Mouse (Mus musculus) cerebellum, adult 2 months (tissue): ENCODE results near the gene 1700020A23Rik. TPM values are rescaled to one million over a fixed set of nuclear protein-coding genes. Genes with fewer than 3 reads are reported as not detected.
A peak's percentile ranks its signal among the peaks of the same experiment; 100 is the strongest.

ENCODE experiments used
- DNase-seq, 2 experiments: peaks; one replicate each; pipeline ENCODE4 v3.0.0; 2021
- H3K27ac ChIP-seq: fragments of 200-500 bp; 2 replicates; pipeline ENCODE4 v1.5.1; 2012; ENCODE audit warnings: low read length, control low read depth, inconsistent platforms; ENCODE audit not compliant: insufficient read depth
- H3K27me3 ChIP-seq: fragments of 200-500 bp; 2 replicates; pipeline ENCODE4 v1.6.1; 2012; ENCODE audit warnings: inconsistent platforms, mild to moderate bottlenecking, low read length, moderate library complexity; ENCODE audit not compliant: control insufficient read depth, insufficient read depth
- H3K4me1 ChIP-seq: fragments of 200-500 bp; 2 replicates; pipeline ENCODE4 v1.6.1; 2011; ENCODE audit warnings: low read length; ENCODE audit not compliant: control insufficient read depth, insufficient read depth
- H3K4me3 ChIP-seq: fragments of 200-500 bp; replicated peaks from 2 replicates; pipeline ENCODE3; 2011; ENCODE audit warnings: mild to moderate bottlenecking, low read depth, low read length, control low read depth; ENCODE audit not compliant: insufficient read depth
- CTCF ChIP-seq: fragments of 200-500 bp; IDR thresholded peaks from 2 replicates; pipeline ENCODE4 v1.5.1; 2011; ENCODE audit warnings: low read depth, mild to moderate bottlenecking, control low read depth, low read length, moderate library complexity, borderline replicate concordance; ENCODE audit not compliant: insufficient read depth
- POLR2A ChIP-seq: fragments of 200-500 bp; IDR thresholded peaks from 2 replicates; pipeline ENCODE4 v1.6.1; 2011; ENCODE audit warnings: low read length, control low read depth, borderline replicate concordance; ENCODE audit not compliant: insufficient read depth
- WGBS: fragments of 180-500 bp; shearing (Covaris S2); methylation state at CpG from one replicate; pipeline ENCODE4 v1.1.7; 2018; 5-methylcytosine and 5-hydroxymethylcytosine counted together
- polyA plus RNA-seq: library from polyadenylated mRNA; depleted of rRNA; stranded (reverse); fragments of >200 nt; gene quantifications from 2 replicates; pipeline ENCODE4 v1.2.3, GENCODE M21; 2012

1700020A23Rik gene
- polyA plus RNA-seq, 1 experiment = not detected

DNA sequence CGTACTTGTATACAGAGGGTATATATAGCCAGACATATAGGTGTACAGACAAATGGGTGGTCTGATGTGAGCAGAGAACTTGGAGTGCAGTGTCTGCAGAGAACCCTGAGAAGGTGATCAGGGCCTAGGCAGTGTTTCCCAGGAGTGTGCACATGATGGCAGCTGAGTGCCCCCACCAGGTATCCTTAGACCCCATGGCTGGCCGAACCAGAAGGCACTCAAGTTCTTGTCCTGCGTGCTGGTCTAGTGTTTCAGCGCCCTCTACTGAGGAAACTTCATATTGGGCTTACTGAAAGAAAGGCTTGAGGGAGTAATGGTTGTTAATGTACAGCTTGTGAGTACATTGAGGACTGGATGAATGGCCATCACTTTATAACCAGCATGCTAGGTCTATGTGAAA lies 28.1 kb downstream of the 1700020A23Rik start:
- TF ChIP-seq POLR2A = no peak
- peak; percentile 52; the same call in 1 of the 2 replicates for TF ChIP-seq CTCF
- H3K27ac ChIP-seq = no peak overlapping the region
- H3K4me1 ChIP-seq = no peaks in the 10 kb centered on the region
- peak in 1 of 2 experiments; percentile 51 for DNase-seq
- H3K4me3 ChIP-seq = no peak overlapping the region
- WGBS = 24% methylated on average over 4 of the region's 4 CpGs
- H3K27me3 ChIP-seq = no peaks in the 10 kb centered on the region

DNA sequence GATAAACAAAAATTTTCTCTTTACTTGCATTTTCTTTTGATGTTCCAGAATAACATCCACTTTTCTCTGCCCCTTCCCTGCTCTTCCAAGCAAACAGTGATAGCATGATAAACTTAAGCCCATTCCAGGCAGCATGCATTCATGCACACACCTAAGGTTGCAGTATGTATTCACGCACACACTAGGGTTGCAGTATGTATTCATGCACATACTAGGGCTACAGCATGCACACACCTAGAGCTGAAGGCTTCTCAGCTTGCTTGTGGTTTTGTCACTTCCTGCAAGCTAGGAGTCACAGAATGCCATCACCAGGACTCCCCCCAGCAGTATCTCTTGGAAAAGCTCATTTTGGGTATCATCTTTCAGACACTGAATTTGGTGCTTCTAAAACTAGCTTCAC lies 31.7 kb downstream of the 1700020A23Rik start:
- Histone ChIP-seq H3K4me3 (no peak overlapping the region), H3K4me1 (peaks cover 11% of the 10 kb centered on the region), H3K27me3 (no peaks in the 10 kb centered on the region), H3K27ac (no peak overlapping the region)
- TF ChIP-seq CTCF (no peak), POLR2A (no peak)
- WGBS = 96% methylated on average over 1 of the region's 1 CpGs
- DNase-seq = no peak

DNA sequence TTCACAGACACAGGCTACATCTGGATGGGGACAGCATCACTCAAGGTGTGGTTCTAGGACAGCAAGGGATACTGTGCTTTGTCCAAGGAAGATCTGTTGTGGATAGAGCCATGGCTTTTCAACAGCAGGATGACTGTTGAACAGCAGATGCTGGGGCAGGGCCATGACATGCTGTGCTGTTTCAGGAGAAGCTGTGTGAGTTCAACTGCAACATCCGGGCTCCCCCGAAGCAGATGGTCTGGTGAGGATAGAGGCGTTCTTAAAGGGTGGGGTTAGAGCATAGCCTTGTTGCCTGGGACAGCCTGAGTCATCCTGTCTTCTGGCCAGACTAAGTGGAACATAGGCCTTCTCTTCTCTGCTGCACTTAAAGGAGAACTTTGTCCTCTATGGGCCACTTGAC lies 33.8 kb downstream of the 1700020A23Rik start:
- no peak for TF ChIP-seq POLR2A
- TF ChIP-seq CTCF = no peak
- Histone ChIP-seq H3K4me1 (peaks cover 11% of the 10 kb centered on the region), H3K4me3 (no peak overlapping the region), H3K27me3 (no peaks in the 10 kb centered on the region), H3K27ac (no peak overlapping the region)
- DNase-seq = no peak
- 18% methylated on average over 3 of the region's 3 CpGs for WGBS

DNA sequence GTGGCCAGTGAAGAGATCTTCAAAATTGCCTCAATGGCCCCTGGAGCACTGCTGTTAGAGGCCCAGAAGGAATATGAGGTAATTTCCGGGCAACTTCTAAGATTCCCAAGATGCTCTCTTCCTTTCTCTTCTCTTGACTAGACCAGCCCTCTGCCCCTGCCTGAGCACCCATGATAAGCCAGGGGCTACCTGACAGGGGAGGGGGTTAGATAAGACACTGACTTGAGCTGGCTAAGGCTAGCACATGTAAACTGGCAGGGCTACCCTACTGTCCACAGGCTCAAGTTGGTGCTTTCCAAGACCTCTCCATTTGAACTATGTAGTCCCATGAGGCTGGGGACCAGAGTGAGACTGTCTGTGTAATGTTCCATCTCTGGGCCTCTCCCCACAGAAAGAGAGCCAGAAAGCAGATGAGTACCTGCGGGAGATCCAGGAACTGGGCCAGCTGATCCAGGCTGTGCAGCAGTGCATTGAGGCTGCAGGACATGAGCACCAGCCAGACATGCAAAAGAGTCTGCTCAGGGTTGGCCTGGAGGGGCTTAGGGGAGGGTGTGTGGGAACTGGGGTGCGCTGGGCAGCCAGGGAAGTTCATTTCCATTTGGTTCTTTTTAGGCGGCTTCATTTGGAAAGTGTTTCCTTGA lies 34.9 kb downstream of the 1700020A23Rik start:
- no peak for TF ChIP-seq POLR2A
- TF ChIP-seq CTCF = no peak
- 46% methylated on average over 4 of the region's 4 CpGs for WGBS
- H3K4me1 ChIP-seq = peaks cover 11% of the 10 kb centered on the region
- no peak overlapping the region for H3K27ac ChIP-seq
- H3K4me3 ChIP-seq = no peak overlapping the region
- no peaks in the 10 kb centered on the region for H3K27me3 ChIP-seq
- no peak for DNase-seq

DNA sequence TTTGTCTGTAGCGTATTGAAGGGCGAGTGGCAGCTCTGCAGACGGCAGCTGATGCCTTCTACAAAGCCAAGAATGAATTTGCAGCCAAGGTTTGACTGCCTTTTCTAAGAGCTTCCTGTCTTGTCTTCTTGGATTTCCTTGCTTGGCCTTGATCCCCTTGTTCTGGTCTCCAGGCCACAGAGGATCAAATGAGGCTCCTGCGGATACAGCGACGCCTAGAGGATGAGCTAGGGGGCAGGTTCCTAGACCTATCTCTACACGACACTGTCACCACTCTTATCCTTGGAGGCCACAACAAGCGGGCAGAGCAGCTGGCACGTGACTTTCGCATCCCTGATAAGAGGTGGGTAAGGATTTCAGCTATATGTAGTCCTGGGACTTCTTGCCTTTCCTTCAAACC lies 37.1 kb downstream of the 1700020A23Rik start:
- WGBS = 76% methylated on average over 10 of the region's 10 CpGs
- no peak for TF ChIP-seq POLR2A
- no peak for TF ChIP-seq CTCF
- Histone ChIP-seq H3K27ac (no peak overlapping the region), H3K4me1 (peaks cover 11% of the 10 kb centered on the region), H3K4me3 (no peak overlapping the region), H3K27me3 (no peaks in the 10 kb centered on the region)
- DNase-seq = no peak

DNA sequence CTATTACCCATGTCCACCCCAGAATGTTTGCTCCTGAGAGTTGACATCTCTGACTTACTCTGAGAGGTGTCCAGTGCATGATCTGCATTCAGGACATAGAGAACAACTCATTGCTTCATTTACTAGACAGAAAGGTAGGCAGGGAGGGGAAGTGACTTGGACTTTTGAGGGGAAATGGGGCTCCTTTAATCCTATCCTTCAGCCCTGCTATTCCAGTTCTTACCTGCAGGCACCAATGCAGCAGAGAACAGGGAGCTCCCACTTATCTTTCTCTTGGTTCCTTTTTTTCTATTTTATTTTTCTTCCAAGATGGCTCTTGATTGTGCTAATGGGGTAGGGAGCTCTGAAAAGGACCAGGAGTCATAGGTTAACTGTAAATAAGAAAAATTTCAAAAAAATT lies 43.4 kb downstream of the 1700020A23Rik start:
- Histone ChIP-seq H3K4me1 (peaks cover 7% of the 10 kb centered on the region), H3K4me3 (no peak overlapping the region), H3K27me3 (no peaks in the 10 kb centered on the region), H3K27ac (no peak overlapping the region)
- no peak for DNase-seq
- TF ChIP-seq CTCF (no peak), POLR2A (no peak)

DNA sequence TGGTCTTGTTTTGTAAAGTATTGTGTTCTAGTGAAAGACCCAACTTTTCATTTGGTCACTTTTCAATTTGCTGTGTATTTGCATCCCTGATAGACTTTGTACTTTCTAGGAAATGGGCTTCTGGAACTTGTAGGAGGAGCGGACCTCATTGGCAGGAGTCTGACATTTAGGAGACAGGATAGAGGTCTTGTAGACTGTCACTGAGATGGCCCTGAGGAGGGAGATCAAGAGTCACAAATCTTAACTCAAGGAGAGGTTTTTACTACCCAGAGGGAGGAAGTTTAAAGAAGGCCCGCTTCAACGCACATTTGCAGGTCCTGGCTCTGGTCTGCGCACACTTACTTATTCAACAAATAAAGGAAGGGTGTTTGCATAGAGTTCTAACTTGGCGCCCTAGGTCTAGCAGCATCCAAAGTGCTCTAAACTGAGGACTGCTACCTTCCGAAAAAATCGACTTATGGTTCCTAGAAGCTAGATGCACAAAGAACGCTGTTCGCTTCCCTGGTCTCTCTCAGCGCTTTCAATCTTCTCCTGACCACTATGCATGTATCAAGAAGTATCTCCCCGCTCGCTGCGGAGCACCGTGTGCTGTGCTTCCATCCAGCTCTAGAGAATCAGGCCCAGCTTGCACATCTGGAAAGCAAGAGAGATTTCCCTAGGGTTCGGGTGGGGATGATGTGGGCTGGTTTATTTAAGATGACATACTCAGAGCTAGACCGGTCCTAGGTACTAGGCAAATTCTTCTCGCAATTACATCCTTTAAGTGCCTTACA lies 44.1 kb downstream of the 1700020A23Rik start:
- Histone ChIP-seq H3K4me1 (peaks cover 8% of the 10 kb centered on the region), H3K27ac (no peak overlapping the region), H3K4me3 (peak overlapping the region; percentile 72), H3K27me3 (no peaks in the 10 kb centered on the region)
- TF ChIP-seq CTCF (no peak), POLR2A (no peak)
- WGBS = 19% methylated on average over 17 of the region's 17 CpGs
- DNase-seq = no peak

DNA sequence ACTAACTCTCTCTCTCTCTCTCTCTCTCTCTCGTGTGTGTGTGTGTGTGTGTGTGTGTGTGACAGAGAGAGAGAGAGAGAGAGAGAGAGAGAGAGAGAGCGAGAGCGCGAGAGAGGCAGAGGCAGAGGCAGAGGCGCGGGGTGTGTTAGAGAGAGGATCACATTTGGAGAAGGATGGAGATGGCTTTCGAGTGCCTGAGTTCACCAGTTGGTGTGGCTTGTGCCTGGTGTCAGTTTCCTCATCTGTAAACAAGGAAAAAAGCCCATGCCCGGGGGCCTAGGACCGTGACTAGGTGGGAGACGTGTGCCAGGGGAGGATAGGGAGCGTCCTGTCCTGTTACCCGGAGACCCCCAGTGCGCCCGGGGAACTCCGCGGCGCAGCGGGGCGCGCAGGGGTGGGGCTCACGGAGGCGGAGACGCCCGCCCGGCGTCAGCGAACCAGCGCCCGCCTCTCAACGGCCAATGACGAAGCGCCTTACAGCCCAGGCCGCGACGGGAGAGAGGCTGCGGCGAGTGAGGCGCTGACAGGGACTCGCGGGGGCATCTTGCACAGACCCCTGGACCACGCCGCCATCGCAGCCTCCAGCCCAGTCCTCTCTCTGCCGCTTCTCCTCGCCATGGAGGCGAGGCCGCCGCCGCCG lies 44.9 kb downstream of the 1700020A23Rik start, which contains the start of gene Ptpra:
Ptpra (plus strand) TSS at position 485 of the 640 bp plus-strand sequence.
- WGBS = under 1% methylated on average over 49 of the region's 50 CpGs
- H3K27me3 ChIP-seq = no peaks in the 10 kb centered on the region
- TF ChIP-seq CTCF = no peak
- peak; percentile 96 for TF ChIP-seq POLR2A

More for the DNA sequence above, 44.9 kb downstream of the 1700020A23Rik start, which contains the start of gene Ptpra:
- Histone ChIP-seq H3K27ac (peak within 1 kb of the TSS; percentile 86), H3K4me3 (peak within 1 kb of the TSS; percentile 72), H3K4me1 (peaks cover 8% of the 10 kb centered on the region)
- DNase-seq = peak; percentile 90 to 95
